Mouse (Mus musculus) naive thymus-derived CD4-positive, alpha-beta T cell, adult 2 months (primary cell): ENCODE data around the gene Pcyt1b.

Experiments used
- DNase-seq: peaks from one replicate; pipeline ENCODE4 v3.0.0-alpha.2; 2011; ENCODE audit warnings: low read depth

The Pcyt1b gene

GRCm38 (mm10) chrX:93732975-93733748 is 78.5 kb downstream of the Pcyt1b start:
- no peak for DNase-seq

DNA sequence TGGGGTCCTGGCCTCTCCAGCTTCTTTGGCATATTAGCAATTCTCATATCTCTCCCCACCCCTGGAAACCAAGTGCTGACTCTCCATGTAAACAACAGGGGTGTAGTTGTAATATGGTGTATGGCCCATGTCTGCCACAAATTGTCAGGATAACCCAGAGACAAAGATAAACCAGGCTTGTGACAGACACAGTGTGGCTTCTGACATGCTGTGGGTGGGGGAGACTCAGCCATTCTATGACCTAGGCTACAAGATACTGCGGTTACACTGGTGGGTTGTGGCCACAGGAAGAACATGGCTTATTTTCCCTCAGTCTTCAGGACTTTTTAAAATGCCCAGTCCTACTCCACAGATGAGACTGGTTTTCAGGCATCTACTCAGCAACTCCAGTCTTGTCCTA is 94.5 kb downstream of the Pcyt1b start:
- DNase-seq: no peak

- no peak for DNase-seq
Measured at GRCm38 (mm10) chrX:93750566-93750965, 95.9 kb downstream of the Pcyt1b start.

DNA sequence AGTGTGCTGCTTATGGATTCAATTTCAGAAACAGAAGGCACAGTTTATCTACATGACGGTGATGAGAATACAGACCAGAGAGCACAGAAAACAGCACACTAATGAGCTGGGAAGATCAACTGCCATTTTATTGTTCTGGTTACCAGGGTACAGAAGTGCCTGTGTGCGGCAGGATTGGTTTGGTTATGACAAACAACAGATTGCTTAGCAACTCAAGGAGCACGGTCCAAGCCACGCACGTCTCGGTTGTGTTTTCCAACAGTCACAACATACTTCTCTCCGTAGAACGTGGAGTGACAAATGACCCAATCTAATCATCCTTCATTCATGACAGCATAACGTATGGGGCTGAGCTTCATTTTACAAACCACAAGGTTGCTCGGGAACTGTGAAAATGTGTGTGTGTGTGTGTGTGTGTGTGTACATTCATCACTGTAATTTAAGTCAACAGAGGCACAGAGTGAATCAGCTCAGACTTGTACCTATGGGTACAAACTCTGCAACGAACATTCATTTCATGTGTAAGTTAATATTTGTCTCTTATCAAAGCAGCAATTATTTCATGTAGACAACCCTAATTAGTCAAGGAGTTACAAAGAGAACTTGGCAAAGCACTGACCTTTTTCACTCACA is 100.7 kb downstream of the Pcyt1b start:
- DNase-seq: no peak

- DNase-seq: no peak
Measured at GRCm38 (mm10) chrX:93756867-93757455, 102.3 kb downstream of the Pcyt1b start.

GRCm38 (mm10) chrX:93760770-93761169 is 106.1 kb downstream of the Pcyt1b start:
- DNase-seq: no peak

DNA sequence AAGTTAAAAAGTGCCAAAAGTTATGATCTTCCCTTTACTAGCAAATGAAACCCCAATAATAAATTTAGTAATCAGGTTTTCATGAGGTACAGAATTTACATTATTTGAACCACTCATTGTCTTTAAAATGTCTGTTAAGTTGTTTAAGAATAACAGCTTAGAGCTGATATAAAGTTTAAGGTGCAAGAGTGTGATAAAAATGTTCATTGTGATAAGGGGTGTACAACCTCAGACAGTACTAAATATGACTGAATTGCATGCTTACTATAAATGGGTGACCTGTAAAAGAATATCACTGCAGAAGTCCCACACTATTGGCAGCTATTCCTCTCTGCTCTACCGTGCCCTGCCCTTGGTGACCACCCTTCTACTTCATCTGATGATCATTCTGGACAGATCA is 134.9 kb downstream of the Pcyt1b start:
- no peak for DNase-seq

- peak; percentile 70 for DNase-seq
Measured at GRCm38 (mm10) chrX:93793168-93793567, 138.5 kb downstream of the Pcyt1b start.
